Mouse (Mus musculus): ENCODE results near the gene Tex30.

Gene Tex30

DNA sequence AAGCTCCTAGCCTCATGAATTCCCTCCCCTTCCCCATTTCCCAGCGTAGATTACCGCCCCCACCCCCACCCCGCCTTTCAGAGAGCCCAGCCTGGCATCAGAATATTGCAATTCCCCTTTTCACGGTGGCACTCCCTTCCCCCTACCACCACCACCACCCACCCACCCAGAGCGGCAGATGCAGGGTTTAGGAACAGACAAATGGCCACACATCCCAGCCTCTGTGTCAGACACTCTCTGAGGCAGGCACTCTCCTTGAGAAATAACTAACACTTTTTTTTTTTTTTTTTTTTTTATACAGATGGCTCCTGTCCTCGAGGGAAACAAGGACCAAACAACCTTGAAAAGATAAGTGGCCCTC is 59.7 kb downstream of the Tex30 start:
- no peak for DNase-seq (ENCODE audit: low spot score in 2 of 2)

DNA sequence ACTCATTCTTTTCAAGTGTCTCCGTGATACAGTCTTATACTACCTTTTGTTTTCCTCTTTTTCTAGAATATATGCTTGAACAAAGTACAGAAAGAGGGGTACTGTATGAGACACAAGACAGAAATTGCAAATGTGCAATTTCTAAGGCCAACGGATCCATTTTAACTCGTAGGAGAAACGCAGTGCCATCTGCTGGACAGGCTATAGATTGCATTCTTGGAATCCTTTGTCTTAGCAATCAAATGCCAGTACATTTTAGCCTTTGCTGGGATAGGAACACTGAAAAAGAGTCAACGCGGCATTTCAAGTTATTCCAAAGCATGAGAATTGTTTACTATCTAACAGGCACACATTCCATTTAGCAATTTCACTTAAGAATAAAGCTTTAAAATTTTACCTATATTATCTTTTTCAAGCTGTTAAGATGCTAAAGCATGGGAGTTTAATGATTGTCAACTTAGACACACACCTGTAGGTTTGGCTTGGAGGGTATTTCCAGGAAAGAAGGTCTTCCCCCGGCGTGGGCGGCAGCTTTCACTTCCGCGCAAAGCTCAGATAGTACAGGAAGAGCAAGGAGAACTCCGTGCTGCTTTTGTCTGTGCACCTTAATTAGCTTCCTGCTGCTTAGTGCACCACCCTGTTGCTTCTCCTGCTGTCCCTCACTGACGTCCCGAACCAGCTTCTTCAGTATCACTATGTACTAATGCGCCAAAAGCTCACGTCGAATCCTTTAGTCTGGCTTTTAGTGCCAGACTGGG is 60.3 kb downstream of the Tex30 start:
- DNase-seq (ENCODE audit: low spot score in 2 of 2), result peak in 1 of 2 experiments; percentile 59
